Mouse (Mus musculus) MEL (cell line): ENCODE measurements around the gene U2af1l4. TPM values are rescaled to one million over a fixed set of nuclear protein-coding genes. Genes with fewer than 3 reads are reported as not detected.
A peak's percentile ranks its signal among the peaks of the same experiment; 100 is the strongest.

Source experiments
- DNase-seq: peaks from one replicate; pipeline ENCODE4 v3.0.0; 2011; ENCODE audit warnings: low read depth, low spot score
- H3K27ac ChIP-seq: 2 replicates; pipeline ENCODE4 v1.5.1; 2012; ENCODE audit warnings: low read depth, mild to moderate bottlenecking, control low read depth, low read length, moderate library complexity; ENCODE audit not compliant: control insufficient read depth
- H3K27me3 ChIP-seq, 2 experiments: fragments of 150-350 bp in 1 of 2; sonication (generic) in 1 of 2; 2 replicates each; pipeline ENCODE4 v1.6.1; 2012; ENCODE audit warnings: low read length in 2 of 2, mild to moderate bottlenecking in 2 of 2, improper control_type of control experiment in 1 of 2, moderate library complexity in 1 of 2; ENCODE audit not compliant: insufficient read depth in 2 of 2, control insufficient read depth in 1 of 2
- H3K36me3 ChIP-seq, 2 experiments: 2 replicates each; pipeline ENCODE4 v1.6.1; 2012 to 2014; ENCODE audit warnings: low read length in 2 of 2, improper control_type of control experiment in 1 of 2, inconsistent platforms in 1 of 2, mild to moderate bottlenecking in 1 of 2; ENCODE audit not compliant: insufficient read depth in 2 of 2, control insufficient read depth in 1 of 2
- H3K4me1 ChIP-seq, 2 experiments: fragments of 150-350 bp in 1 of 2; sonication (generic) in 1 of 2; 2 replicates each; pipeline ENCODE4 v1.6.1; 2012; ENCODE audit warnings: low read length in 2 of 2, improper control_type of control experiment in 1 of 2, mild to moderate bottlenecking in 1 of 2; ENCODE audit not compliant: insufficient read depth in 2 of 2, control insufficient read depth in 1 of 2
- H3K4me3 ChIP-seq, 2 experiments: fragments of 150-350 bp in 1 of 2; sonication (generic) in 1 of 2; 2 replicates each; pipeline ENCODE4 v1.5.1; 2012; ENCODE audit warnings: low read depth in 2 of 2, low read length in 2 of 2, mild to moderate bottlenecking in 2 of 2, moderate library complexity in 2 of 2, control low read depth in 1 of 2, improper control_type of control experiment in 1 of 2; ENCODE audit not compliant: control insufficient read depth in 1 of 2, insufficient read depth in 1 of 2
- H3K79me2 ChIP-seq: 2 replicates; pipeline ENCODE4 v1.6.1; 2012; ENCODE audit warnings: mild to moderate bottlenecking, low read length, moderate library complexity; ENCODE audit not compliant: control insufficient read depth, poor library complexity, insufficient read depth
- H3K9ac ChIP-seq: 2 replicates; pipeline ENCODE4 v1.6.1; 2012; ENCODE audit warnings: low read depth, mild to moderate bottlenecking, control low read depth, low read length, moderate library complexity; ENCODE audit not compliant: control insufficient read depth, poor library complexity, severe bottlenecking
- H3K9me3 ChIP-seq: fragments of 150-350 bp; sonication (generic); replicated peaks from 2 replicates; pipeline ENCODE4 v1.6.1; 2012; ENCODE audit warnings: mild to moderate bottlenecking, low read length, improper control_type of control experiment, moderate library complexity; ENCODE audit not compliant: insufficient read depth
- E2F4 ChIP-seq: IDR thresholded peaks from 2 replicates; pipeline ENCODE4 v1.6.1; 2011; ENCODE audit warnings: low read depth, low read length, improper control_type of control experiment, borderline replicate concordance
- ELF1 ChIP-seq: IDR thresholded peaks from 2 replicates; pipeline ENCODE4 v1.6.1; 2014; ENCODE audit warnings: low read depth, mild to moderate bottlenecking, inconsistent platforms, low read length, improper control_type of control experiment, moderate library complexity
- EP300 ChIP-seq, 2 experiments: IDR thresholded peaks; 2 replicates each; pipeline ENCODE4 v1.6.1; 2011; ENCODE audit warnings: improper control_type of control experiment in 2 of 2, low read length in 2 of 2, low read depth in 1 of 2, mild to moderate bottlenecking in 1 of 2
- GATA1 ChIP-seq: IDR thresholded peaks from 2 replicates; pipeline ENCODE4 v1.6.1; 2011; ENCODE audit warnings: low read depth, low read length, improper control_type of control experiment
- MAFK ChIP-seq: IDR thresholded peaks from 2 replicates; pipeline ENCODE4 v1.6.1; 2011; ENCODE audit warnings: low read depth, mild to moderate bottlenecking, low read length, improper control_type of control experiment, borderline replicate concordance
- MYB ChIP-seq: IDR thresholded peaks from 2 replicates; pipeline ENCODE4 v1.6.1; 2011; ENCODE audit warnings: mild to moderate bottlenecking, low read depth, low read length, improper control_type of control experiment
- MYC ChIP-seq: IDR thresholded peaks from 2 replicates; pipeline ENCODE4 v1.6.1; 2011; ENCODE audit warnings: low read depth, mild to moderate bottlenecking, low read length, improper control_type of control experiment, moderate library complexity
- POLR2A ChIP-seq, 2 experiments: IDR thresholded peaks; 2 replicates each; pipeline ENCODE4 v1.6.1; 2011 to 2012; ENCODE audit warnings: low read length in 2 of 2, mild to moderate bottlenecking in 2 of 2, control low read depth in 1 of 2, improper control_type of control experiment in 1 of 2, low read depth in 1 of 2, moderate library complexity in 1 of 2; ENCODE audit not compliant: control insufficient read depth in 1 of 2, insufficient read depth in 1 of 2, poor library complexity in 1 of 2
- RAD21 ChIP-seq: IDR thresholded peaks from 2 replicates; pipeline ENCODE4 v1.6.1; 2011; ENCODE audit warnings: mild to moderate bottlenecking, low read depth, low read length, improper control_type of control experiment
- RCOR1 ChIP-seq: IDR thresholded peaks from 2 replicates; pipeline ENCODE4 v1.6.1; 2012; ENCODE audit warnings: low read depth, mild to moderate bottlenecking, inconsistent platforms, low read length, improper control_type of control experiment
- SIN3A ChIP-seq: IDR thresholded peaks from 2 replicates; pipeline ENCODE4 v1.6.1; 2012; ENCODE audit warnings: low read length, improper control_type of control experiment, inconsistent platforms
- SMC3 ChIP-seq: IDR thresholded peaks from 2 replicates; pipeline ENCODE4 v1.6.1; 2011; ENCODE audit warnings: low read depth, low read length, improper control_type of control experiment
- TAL1 ChIP-seq: IDR thresholded peaks from 2 replicates; pipeline ENCODE4 v1.6.1; 2012; ENCODE audit warnings: mild to moderate bottlenecking, inconsistent platforms, low read length, moderate library complexity, mixed read lengths
- UBTF ChIP-seq: IDR thresholded peaks from 2 replicates; pipeline ENCODE4 v1.6.1; 2012; ENCODE audit warnings: low read depth, mild to moderate bottlenecking, inconsistent platforms, low read length, improper control_type of control experiment, moderate library complexity, borderline replicate concordance; ENCODE audit not compliant: insufficient read depth
- USF1 ChIP-seq: IDR thresholded peaks from 2 replicates; pipeline ENCODE4 v1.6.1; 2014; ENCODE audit warnings: low read depth, mild to moderate bottlenecking, inconsistent platforms, low read length, improper control_type of control experiment, moderate library complexity
- USF2 ChIP-seq, 2 experiments: IDR thresholded peaks; 2 replicates each; pipeline ENCODE4 v1.6.1; 2011 to 2012; ENCODE audit warnings: improper control_type of control experiment in 2 of 2, low read length in 2 of 2, borderline replicate concordance in 1 of 2, inconsistent platforms in 1 of 2, low read depth in 1 of 2, mild to moderate bottlenecking in 1 of 2; ENCODE audit not compliant: insufficient read depth in 1 of 2
- polyA plus RNA-seq, 2 experiments: library from polyadenylated mRNA; stranded (reverse) in 1 of 2; unstranded in 1 of 2; fragments of >175 nt in 1 of 2; fragments of >200 nt in 1 of 2; gene quantifications; 2 replicates each; pipeline versions ENCODE4 v1.2.1 to v1.2.4; 2012; ENCODE audit warnings: low replicate concordance in 2 of 2, low read depth in 1 of 2; ENCODE audit not compliant: insufficient read length in 2 of 2, insufficient read depth in 1 of 2, missing spikeins in 1 of 2
- total RNA-seq: library from RNA; depleted of rRNA; stranded (reverse); fragments of 300-350 nt; gene quantifications from 2 replicates; pipeline ENCODE4 v1.2.3, GENCODE M21; 2012

U2af1l4 gene
- total and polyA plus RNA-seq, 3 experiments, result 72.5 to 74.2 TPM; not detected in 1

DNA sequence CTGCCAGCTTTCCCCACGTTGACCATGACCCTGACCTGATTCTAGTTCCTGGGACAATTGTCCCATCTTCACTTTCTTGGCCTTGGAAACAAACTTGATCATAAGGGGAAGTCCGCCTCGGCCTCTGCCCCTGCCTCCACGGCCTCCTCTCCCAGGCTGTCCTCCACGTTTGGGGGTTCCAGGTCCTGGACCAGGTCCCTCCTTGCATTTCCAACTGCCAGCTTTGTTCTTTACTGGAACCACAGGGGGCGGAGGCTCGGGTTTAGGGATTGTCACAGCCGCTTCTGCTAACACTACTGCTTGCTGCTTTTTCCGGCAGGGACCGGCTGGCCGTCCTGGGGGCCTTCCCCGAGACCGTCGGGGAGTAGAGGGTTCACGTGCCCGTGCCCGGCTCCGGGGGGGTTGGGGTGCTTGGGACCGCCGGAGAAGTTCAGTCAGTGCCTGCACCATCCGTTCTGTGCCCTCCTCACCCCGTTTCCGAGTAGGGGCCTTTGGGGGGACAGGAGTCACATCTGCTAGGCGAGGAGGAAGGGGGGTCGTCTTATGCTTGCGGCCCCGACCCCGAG, 23.4 kb downstream of the U2af1l4 start:
- H3K9me3 ChIP-seq, result no peaks in the 10 kb centered on the region
- peaks cover 3 to 12% of the 10 kb centered on the region in 2 experiments; a peak in 3 of 4 replicates for H3K4me1 ChIP-seq
- H3K36me3 ChIP-seq, result peaks cover 7 to 9% of the 10 kb centered on the region in 2 experiments; a peak in 2 of 4 replicates
- peaks cover 36% of the 10 kb centered on the region for H3K79me2 ChIP-seq
- no peak overlapping the region for H3K27ac ChIP-seq
- H3K27me3 ChIP-seq, result no peaks in the 10 kb centered on the region
- TF ChIP-seq EP300 (IDR thresholded peaks at IDR 0.05; ENCODE audit: low read depth in 1 of 2, low read length in 2 of 2) (no peak), USF1 (no peak), MAFK (no peak), RCOR1 (no peak), MYB (no peak), USF2 (IDR thresholded peaks at IDR 0.05; ENCODE audit: borderline replicate concordance in 1 of 2, insufficient read depth in 1 of 2, low read depth in 1 of 2, low read length in 2 of 2) (no peak), RAD21 (no peak), TAL1 (no peak), SMC3 (no peak), UBTF (no peak), MYC (no peak), E2F4 (no peak)
- DNase-seq, result no peak
- no peak overlapping the region for H3K9ac ChIP-seq
- H3K4me3 ChIP-seq, result no peak overlapping the region

DNA sequence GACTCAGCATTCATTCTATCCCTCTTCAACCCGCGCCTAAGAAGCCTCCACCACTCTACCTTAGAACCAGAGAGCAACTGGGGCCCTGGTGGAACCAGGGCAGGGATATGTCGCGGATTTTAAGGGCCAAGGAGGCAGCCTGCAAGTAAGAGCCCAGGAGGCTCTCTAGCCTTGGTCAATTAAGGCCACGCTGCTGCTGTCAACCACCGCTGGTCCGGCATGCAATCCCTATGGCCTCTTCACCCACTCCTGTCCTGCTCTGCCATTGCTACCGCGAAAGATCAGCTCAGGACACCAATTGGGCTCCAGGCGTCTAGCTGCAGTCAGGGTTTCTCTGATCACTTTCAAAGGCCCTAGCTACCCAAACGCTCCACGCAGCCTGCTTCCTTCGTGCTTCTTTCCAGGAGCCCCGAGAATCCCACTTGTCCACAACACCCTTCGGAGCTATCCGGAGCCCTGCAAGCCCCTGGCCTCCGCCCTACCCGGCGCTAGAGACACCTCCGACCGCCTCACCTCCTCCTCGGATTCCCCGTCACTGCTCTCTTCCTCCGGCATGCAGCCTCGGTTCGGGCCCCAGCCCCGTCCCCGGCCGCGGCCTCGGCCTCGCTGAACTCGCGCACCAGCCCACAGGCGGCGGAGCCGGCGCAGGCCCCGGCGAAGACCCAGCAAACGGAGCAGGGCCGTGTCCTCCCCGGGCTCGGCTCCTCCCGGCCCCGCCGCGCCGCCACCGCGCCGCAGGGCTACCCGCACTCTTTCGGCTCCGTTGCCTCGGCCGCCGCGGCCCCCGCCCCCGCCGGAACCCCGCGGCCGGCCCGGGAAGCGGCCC, 25.0 kb downstream of the U2af1l4 start:
- H3K9me3 ChIP-seq, result no peaks in the 10 kb centered on the region
- peaks cover 4 to 10% of the 10 kb centered on the region in 2 experiments; a peak in 2 of 4 replicates for H3K36me3 ChIP-seq
- peak overlapping the region; percentile 93 for H3K9ac ChIP-seq
- H3K27ac ChIP-seq, result peak overlapping the region; percentile 50
- TF ChIP-seq TAL1 (no peak), ELF1 (no peak), SIN3A (peak; percentile 61), POLR2A (IDR thresholded peaks at IDR 0.05; ENCODE audit: control insufficient read depth in 1 of 2, insufficient read depth in 1 of 2, low read depth in 1 of 2, low read length in 2 of 2, poor library complexity in 1 of 2) (peak in 1 of 2 experiments; percentile 79; a peak in 2 of 4 replicates), GATA1 (no peak), MYB (no peak), UBTF (peak; percentile 83; the same call in 1 of the 2 replicates)
- DNase-seq, result peak; percentile 57
- H3K79me2 ChIP-seq, result peaks cover 36% of the 10 kb centered on the region
- H3K4me1 ChIP-seq, result peaks cover 4 to 25% of the 10 kb centered on the region in 2 experiments; a peak in 3 of 4 replicates
- peak overlapping the region; percentile 83 to 99 for H3K4me3 ChIP-seq
- H3K27me3 ChIP-seq, result no peaks in the 10 kb centered on the region
